Mouse (Mus musculus): Measurements from ENCODE around the gene Olfr91.
A peak's percentile ranks its signal among the peaks of the same experiment; 100 is the strongest.
"Not testable (repeated sequence)": the region's sequence is repeated elsewhere in the genome, so short reads cannot be mapped to it uniquely, and the experiment has no call there.

The Olfr91 gene

GRCm38 (mm10) chr17:37098178-37098577 lies at the start of gene Olfr91:
Olfr91 (minus strand) TSS chr17:37098278.
- no peak for DNase-seq (ENCODE audit: low spot score)

GRCm38 (mm10) chr17:37131366-37131765 lies 33.3 kb upstream of the Olfr91 start:
- DNase-seq (ENCODE audit: low spot score), result not testable (repeated sequence)

- DNase-seq (ENCODE audit: low spot score), result no peak
These were observed 21.9 kb upstream of the Olfr91 start, which contains the start of gene Olfr92 for GRCm38 (mm10) chr17:37119988-37120387. Olfr92 (minus strand) TSS chr17:37120088.

GRCm38 (mm10) chr17:37093289-37093688 lies 4.8 kb downstream of the Olfr91 start:
- DNase-seq (ENCODE audit: low spot score), result no peak

- DNase-seq (ENCODE audit: low spot score), result no peak
These were observed 5.9 kb downstream of the Olfr91 start for GRCm38 (mm10) chr17:37092198-37092597.

GRCm38 (mm10) chr17:37088399-37088798 lies 9.7 kb downstream of the Olfr91 start, which contains the start of gene Olfr90:
Olfr90 (minus strand) TSS chr17:37088499.
- DNase-seq (ENCODE audit: low spot score), result no peak

GRCm38 (mm10) chr17:37085545-37085944 lies 12.5 kb downstream of the Olfr91 start:
- DNase-seq (ENCODE audit: low spot score), result no peak

GRCm38 (mm10) chr17:37084632-37085031 lies 13.4 kb downstream of the Olfr91 start:
- DNase-seq (ENCODE audit: low spot score), result no peak

- peak; percentile 58 for DNase-seq (ENCODE audit: low spot score)
These were observed 14.8 kb downstream of the Olfr91 start for GRCm38 (mm10) chr17:37083327-37083726.

- no peak for DNase-seq (ENCODE audit: low spot score)
These were observed 16.4 kb downstream of the Olfr91 start for GRCm38 (mm10) chr17:37081659-37082058.

- no peak for DNase-seq (ENCODE audit: low spot score)
These were observed 18.0 kb downstream of the Olfr91 start for GRCm38 (mm10) chr17:37080119-37080518.

GRCm38 (mm10) chr17:37078990-37079389 lies 19.1 kb downstream of the Olfr91 start:
- DNase-seq (ENCODE audit: low spot score), result no peak

GRCm38 (mm10) chr17:37078193-37078592 lies 19.9 kb downstream of the Olfr91 start:
- no peak for DNase-seq (ENCODE audit: low spot score)

- DNase-seq (ENCODE audit: low spot score), result no peak
These were observed 22.3 kb downstream of the Olfr91 start for GRCm38 (mm10) chr17:37075766-37076165.

GRCm38 (mm10) chr17:37075181-37075580 lies 22.9 kb downstream of the Olfr91 start:
- no peak for DNase-seq (ENCODE audit: low spot score)

GRCm38 (mm10) chr17:37072730-37073276 lies 25.3 kb downstream of the Olfr91 start:
- no peak for DNase-seq (ENCODE audit: low spot score)

- DNase-seq (ENCODE audit: low spot score), result no peak
These were observed 25.9 kb downstream of the Olfr91 start for GRCm38 (mm10) chr17:37072080-37072729.

- no peak for DNase-seq (ENCODE audit: low spot score)
These were observed 28.0 kb downstream of the Olfr91 start for GRCm38 (mm10) chr17:37070121-37070520.

- DNase-seq (ENCODE audit: low spot score), result no peak
These were observed 30.2 kb downstream of the Olfr91 start for GRCm38 (mm10) chr17:37067861-37068260.

- DNase-seq (ENCODE audit: low spot score), result no peak
These were observed 32.1 kb downstream of the Olfr91 start for GRCm38 (mm10) chr17:37065993-37066392.

GRCm38 (mm10) chr17:37063686-37064495 lies 34.2 kb downstream of the Olfr91 start:
- no peak for DNase-seq (ENCODE audit: low spot score)

- DNase-seq (ENCODE audit: low spot score), result no peak
These were observed 35.0 kb downstream of the Olfr91 start for GRCm38 (mm10) chr17:37063063-37063462.

GRCm38 (mm10) chr17:37062101-37062641 lies 35.9 kb downstream of the Olfr91 start:
- DNase-seq (ENCODE audit: low spot score), result no peak

Measured in urinary bladder, postnatal 25 days (tissue).